Mouse (Mus musculus) heart, adult 2 months (tissue): ENCODE measurements around the gene Evi5.

Source experiments
- CTCF ChIP-seq: fragments of 200-600 bp; IDR thresholded peaks from 2 replicates; pipeline ENCODE4 v1.8.1; 2022; ENCODE audit warnings: antibody characterized with exemption, mild to moderate bottlenecking, moderate library complexity
- POLR2A ChIP-seq: fragments of 200-500 bp; IDR thresholded peaks from 2 replicates; pipeline ENCODE4 v1.6.1; 2011; ENCODE audit warnings: mild to moderate bottlenecking, low read depth, low read length, control low read depth; ENCODE audit not compliant: insufficient read depth

GRCm38 (mm10) chr5:107703207-107703763 is 171.6 kb downstream of the Evi5 start:
- TF ChIP-seq CTCF, result no peak
- TF ChIP-seq POLR2A, result no peak
